Mouse (Mus musculus) embryonic facial prominence, embryonic 11.5 days (tissue): ENCODE measurements around the gene Lmo7. TPM values are rescaled to one million over a fixed set of nuclear protein-coding genes. Genes with fewer than 3 reads are reported as not detected.

Experiments
- ATAC-seq: fragments of 200-750 bp; cut with Nextera tagmentation; replicated peaks from 2 replicates; pipeline ENCODE4 v1.8.0; 2017; ENCODE audit warnings: low read depth; ENCODE audit not compliant: insufficient number of reproducible peaks, low FRiP score, low TSS enrichment
- DNase-seq: peaks from one replicate; pipeline ENCODE4 v3.0.0-alpha.2; 2015; ENCODE audit warnings: low spot score
- H3K27ac ChIP-seq: fragments of 300-500 bp; sonication (generic); replicated peaks from 2 replicates; pipeline ENCODE4 v1.5.1; 2014; ENCODE audit warnings: mild to moderate bottlenecking, low read depth, low read length, control low read depth
- H3K27me3 ChIP-seq: fragments of 300-500 bp; sonication (generic); 2 replicates; pipeline ENCODE4 v1.6.1; 2014; ENCODE audit warnings: mild to moderate bottlenecking, low read length, moderate library complexity, mixed read lengths; ENCODE audit not compliant: control insufficient read depth, insufficient read depth
- H3K36me3 ChIP-seq: fragments of 300-500 bp; sonication (generic); replicated peaks from 2 replicates; pipeline ENCODE4 v1.6.1; 2014; ENCODE audit warnings: low read depth, mild to moderate bottlenecking, low read length, moderate library complexity, mixed read lengths; ENCODE audit not compliant: control insufficient read depth, insufficient read depth
- H3K4me1 ChIP-seq: fragments of 300-500 bp; sonication (generic); 2 replicates; pipeline ENCODE4 v1.6.1; 2014; ENCODE audit warnings: low read length, mixed read lengths; ENCODE audit not compliant: control insufficient read depth, insufficient read depth
- H3K4me2 ChIP-seq: fragments of 300-500 bp; sonication (generic); 2 replicates; pipeline ENCODE4 v1.6.1; 2014; ENCODE audit warnings: low read depth, mild to moderate bottlenecking, control low read depth, low read length, moderate library complexity
- H3K4me3 ChIP-seq: fragments of 300-500 bp; sonication (generic); 2 replicates; pipeline ENCODE4 v1.5.1; 2014; ENCODE audit warnings: low read depth, low read length, control low read depth
- H3K9ac ChIP-seq: fragments of 300-500 bp; sonication (generic); replicated peaks from 2 replicates; pipeline ENCODE4 v1.6.1; 2014; ENCODE audit warnings: mild to moderate bottlenecking, control low read depth, low read length
- H3K9me3 ChIP-seq: fragments of 300-500 bp; sonication (generic); replicated peaks from 2 replicates; pipeline ENCODE4 v1.6.1; 2016; ENCODE audit warnings: mild to moderate bottlenecking, low read length, inconsistent platforms, mixed read lengths; ENCODE audit not compliant: control insufficient read depth
- WGBS: fragments of 180-500 bp; shearing (Covaris S2); extraction: QIAGEN DNeasy Blood & Tissue Kit; methylation state at CpG from one replicate; pipeline ENCODE4 v1.1.7; 2014; 5-methylcytosine and 5-hydroxymethylcytosine counted together
- polyA plus RNA-seq: library from polyadenylated mRNA; unstranded; fragments of >200 nt; fragmentation: Nextera tagmentation; extraction: Ambion mirVana; gene quantifications from 2 replicates; pipeline ENCODE4 v1.2.1, GENCODE M21; 2014

Gene Lmo7
- polyA plus RNA-seq, 1 experiment from 2014 or later = 6.7 TPM

GRCm38 (mm10) chr14:101822871-101823270 lies 93.1 kb downstream of the Lmo7 start:
- Histone ChIP-seq H3K27ac (no peak overlapping the region), H3K9me3 (no peaks in the 10 kb centered on the region), H3K36me3 (no peaks in the 10 kb centered on the region), H3K9ac (no peak overlapping the region), H3K27me3 (no peaks in the 10 kb centered on the region), H3K4me2 (no peak overlapping the region), H3K4me3 (no peak overlapping the region), H3K4me1 (no peaks in the 10 kb centered on the region)
- no peak for ATAC-seq
- DNase-seq = no peak
- WGBS = 72% methylated on average over 4 of the region's 4 CpGs

- Histone ChIP-seq H3K27ac (no peak overlapping the region), H3K4me2 (no peak overlapping the region), H3K36me3 (no peaks in the 10 kb centered on the region), H3K4me1 (no peaks in the 10 kb centered on the region), H3K9ac (no peak overlapping the region), H3K27me3 (no peaks in the 10 kb centered on the region), H3K4me3 (no peak overlapping the region), H3K9me3 (no peaks in the 10 kb centered on the region)
- WGBS = 71% methylated on average over 5 of the region's 5 CpGs
- ATAC-seq (no peak), DNase-seq (no peak)
These were observed 99.9 kb downstream of the Lmo7 start for GRCm38 (mm10) chr14:101829676-101830075.

GRCm38 (mm10) chr14:101830116-101830515 lies 100.4 kb downstream of the Lmo7 start:
- H3K27me3 ChIP-seq = no peaks in the 10 kb centered on the region
- WGBS = 58% methylated on average over 6 of the region's 6 CpGs
- no peak overlapping the region for H3K9ac ChIP-seq
- no peaks in the 10 kb centered on the region for H3K9me3 ChIP-seq
- DNase-seq (no peak), ATAC-seq (no peak)
- no peak overlapping the region for H3K4me3 ChIP-seq
- no peak overlapping the region for H3K27ac ChIP-seq
- H3K4me2 ChIP-seq = no peak overlapping the region
- H3K36me3 ChIP-seq = no peaks in the 10 kb centered on the region
- no peaks in the 10 kb centered on the region for H3K4me1 ChIP-seq

GRCm38 (mm10) chr14:101834109-101834508 lies 104.4 kb downstream of the Lmo7 start:
- H3K27me3 ChIP-seq = no peaks in the 10 kb centered on the region
- WGBS = 85% methylated on average over 3 of the region's 3 CpGs
- no peaks in the 10 kb centered on the region for H3K4me1 ChIP-seq
- H3K36me3 ChIP-seq = no peaks in the 10 kb centered on the region
- no peak overlapping the region for H3K9ac ChIP-seq
- no peaks in the 10 kb centered on the region for H3K9me3 ChIP-seq
- ATAC-seq (no peak), DNase-seq (no peak)
- H3K27ac ChIP-seq = no peak overlapping the region
- no peak overlapping the region for H3K4me2 ChIP-seq
- no peak overlapping the region for H3K4me3 ChIP-seq

GRCm38 (mm10) chr14:101836401-101836800 lies 106.6 kb downstream of the Lmo7 start:
- Histone ChIP-seq H3K9me3 (no peaks in the 10 kb centered on the region), H3K27ac (no peak overlapping the region), H3K36me3 (no peaks in the 10 kb centered on the region), H3K27me3 (no peaks in the 10 kb centered on the region), H3K4me3 (no peak overlapping the region), H3K9ac (no peak overlapping the region), H3K4me2 (no peak overlapping the region), H3K4me1 (no peaks in the 10 kb centered on the region)
- no peak for ATAC-seq
- WGBS = 87% methylated on average over 2 of the region's 2 CpGs
- DNase-seq = no peak

GRCm38 (mm10) chr14:101837176-101837575 lies 107.4 kb downstream of the Lmo7 start:
- no peak for DNase-seq
- WGBS = 76% methylated on average over 6 of the region's 6 CpGs
- Histone ChIP-seq H3K4me3 (no peak overlapping the region), H3K27ac (no peak overlapping the region), H3K4me2 (no peak overlapping the region), H3K9me3 (no peaks in the 10 kb centered on the region), H3K36me3 (no peaks in the 10 kb centered on the region), H3K9ac (no peak overlapping the region), H3K4me1 (no peaks in the 10 kb centered on the region), H3K27me3 (no peaks in the 10 kb centered on the region)
- no peak for ATAC-seq

GRCm38 (mm10) chr14:101838231-101838839 lies 108.6 kb downstream of the Lmo7 start:
- Histone ChIP-seq H3K27ac (no peak overlapping the region), H3K4me1 (no peaks in the 10 kb centered on the region), H3K4me3 (no peak overlapping the region), H3K4me2 (no peak overlapping the region), H3K9ac (no peak overlapping the region), H3K36me3 (no peaks in the 10 kb centered on the region), H3K9me3 (no peaks in the 10 kb centered on the region), H3K27me3 (no peaks in the 10 kb centered on the region)
- 85% methylated on average over 7 of the region's 7 CpGs for WGBS
- ATAC-seq (no peak), DNase-seq (no peak)

- WGBS = 81% methylated on average over 24 of the region's 24 CpGs
- H3K4me3 ChIP-seq = no peak overlapping the region
- H3K27me3 ChIP-seq = no peaks in the 10 kb centered on the region
- no peak overlapping the region for H3K27ac ChIP-seq
- no peaks in the 10 kb centered on the region for H3K36me3 ChIP-seq
- H3K4me1 ChIP-seq = no peaks in the 10 kb centered on the region; the same call in 1 of the 2 replicates
- ATAC-seq (no peak; the same call in 1 of the 2 replicates), DNase-seq (no peak)
- H3K9me3 ChIP-seq = no peaks in the 10 kb centered on the region
- H3K9ac ChIP-seq = no peak overlapping the region
- no peak overlapping the region for H3K4me2 ChIP-seq
These were observed 110.3 kb downstream of the Lmo7 start for GRCm38 (mm10) chr14:101839771-101840731.
